Mouse (Mus musculus) testis, adult 2 months (tissue): ENCODE measurements around the gene Armc9. TPM values are rescaled to one million over a fixed set of nuclear protein-coding genes. Genes with fewer than 3 reads are reported as not detected.
A peak's percentile ranks its signal among the peaks of the same experiment; 100 is the strongest.

Experiments
- H3K27ac ChIP-seq: fragments of 200-500 bp; 2 replicates; pipeline ENCODE4 v1.5.1; 2012; ENCODE audit warnings: low read depth, low read length; ENCODE audit not compliant: control insufficient read depth, insufficient read depth
- H3K27me3 ChIP-seq: fragments of 200-500 bp; 2 replicates; pipeline ENCODE4 v1.6.1; 2012; ENCODE audit warnings: mild to moderate bottlenecking, low read length, moderate library complexity; ENCODE audit not compliant: control insufficient read depth, insufficient read depth
- H3K36me3 ChIP-seq: fragments of 200-500 bp; 2 replicates; pipeline ENCODE4 v1.6.1; 2012; ENCODE audit warnings: mild to moderate bottlenecking, low read length; ENCODE audit not compliant: control insufficient read depth, insufficient read depth
- H3K4me1 ChIP-seq: fragments of 200-500 bp; 2 replicates; pipeline ENCODE4 v1.6.1; 2012; ENCODE audit warnings: low read length; ENCODE audit not compliant: control insufficient read depth, insufficient read depth
- H3K4me3 ChIP-seq: fragments of 200-500 bp; 2 replicates; pipeline ENCODE4 v1.5.1; 2012; ENCODE audit warnings: low read depth, mild to moderate bottlenecking, low read length, moderate library complexity, mixed read lengths; ENCODE audit not compliant: control insufficient read depth
- CTCF ChIP-seq: fragments of 200-500 bp; IDR thresholded peaks from 2 replicates; pipeline ENCODE4 v1.5.1; 2012; ENCODE audit warnings: low read depth, mild to moderate bottlenecking, inconsistent platforms, low read length, moderate library complexity; ENCODE audit not compliant: control insufficient read depth, insufficient read depth, insufficient replicate concordance
- POLR2A ChIP-seq: fragments of 200-500 bp; IDR thresholded peaks from 2 replicates; pipeline ENCODE4 v1.6.1; 2012; ENCODE audit warnings: low read depth, mild to moderate bottlenecking, inconsistent platforms, low read length, moderate library complexity; ENCODE audit not compliant: control insufficient read depth
- polyA plus RNA-seq: library from polyadenylated mRNA; depleted of rRNA; stranded (reverse); fragments of >200 nt; gene quantifications from 2 replicates; pipeline ENCODE4 v1.2.3, GENCODE M21; 2012

The Armc9 gene
- polyA plus RNA-seq, 1 experiment: 36.5 TPM

DNA sequence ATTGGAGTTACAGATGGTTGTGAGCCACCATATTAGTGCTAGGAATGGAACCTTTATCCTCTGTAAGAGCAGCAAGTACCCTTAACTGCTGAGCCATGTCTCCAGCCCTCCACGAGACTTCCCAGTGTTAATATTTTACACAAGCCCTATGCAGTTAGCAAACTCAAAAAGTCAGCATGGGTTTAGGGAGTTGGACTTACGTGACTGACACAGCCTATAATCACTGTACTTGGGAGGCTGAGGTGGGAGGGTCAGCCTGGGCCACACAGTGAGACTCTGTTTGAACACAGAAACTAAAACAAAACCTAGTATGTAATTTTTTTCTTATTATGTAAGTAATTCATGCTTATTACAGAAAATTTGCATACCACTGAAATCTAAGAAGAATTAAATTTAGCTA lies 33.7 kb downstream of the Armc9 start:
- Histone ChIP-seq H3K27me3 (no peaks in the 10 kb centered on the region), H3K27ac (peak overlapping the region; percentile 43; the same call in 1 of the 2 replicates), H3K4me3 (no peak overlapping the region), H3K36me3 (peaks cover 2% of the 10 kb centered on the region), H3K4me1 (no peaks in the 10 kb centered on the region)
- TF ChIP-seq POLR2A: no peak
- TF ChIP-seq CTCF: no peak

GRCm38 (mm10) chr1:86189034-86189702 lies 34.6 kb downstream of the Armc9 start:
- H3K27ac ChIP-seq: no peak overlapping the region
- no peaks in the 10 kb centered on the region for H3K4me1 ChIP-seq
- no peaks in the 10 kb centered on the region for H3K27me3 ChIP-seq
- TF ChIP-seq POLR2A: no peak
- no peak for TF ChIP-seq CTCF
- H3K4me3 ChIP-seq: no peak overlapping the region
- peaks cover 2% of the 10 kb centered on the region for H3K36me3 ChIP-seq

DNA sequence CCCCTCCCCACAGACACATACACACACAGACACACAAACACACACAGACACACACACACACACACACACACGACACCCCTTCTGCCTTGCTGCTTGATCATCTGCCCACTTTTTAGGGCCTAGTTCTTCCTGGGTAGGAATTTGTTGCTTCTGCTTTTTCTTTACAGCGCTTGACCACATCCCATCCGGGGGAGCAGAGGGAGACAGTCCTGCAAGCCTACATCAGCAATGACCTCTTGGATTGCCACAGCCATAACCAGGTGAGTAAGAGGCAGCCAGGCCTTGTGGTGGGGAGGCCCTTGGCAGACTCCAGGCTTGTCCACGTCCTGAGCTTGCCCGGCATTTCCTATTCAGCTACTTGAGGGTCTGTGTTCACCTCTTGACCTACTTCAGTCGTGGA lies 36.3 kb downstream of the Armc9 start:
- Histone ChIP-seq H3K4me3 (no peak overlapping the region), H3K27me3 (no peaks in the 10 kb centered on the region), H3K36me3 (peaks cover 2% of the 10 kb centered on the region), H3K4me1 (no peaks in the 10 kb centered on the region), H3K27ac (no peak overlapping the region)
- TF ChIP-seq POLR2A (no peak), CTCF (no peak)

- no peak for TF ChIP-seq POLR2A
- TF ChIP-seq CTCF: no peak
- H3K27ac ChIP-seq: no peak overlapping the region
- peaks cover 2% of the 10 kb centered on the region for H3K36me3 ChIP-seq
- no peaks in the 10 kb centered on the region for H3K4me1 ChIP-seq
- H3K4me3 ChIP-seq: no peak overlapping the region
- no peaks in the 10 kb centered on the region for H3K27me3 ChIP-seq
Observed at GRCm38 (mm10) chr1:86194044-86194443, 39.5 kb downstream of the Armc9 start.

DNA sequence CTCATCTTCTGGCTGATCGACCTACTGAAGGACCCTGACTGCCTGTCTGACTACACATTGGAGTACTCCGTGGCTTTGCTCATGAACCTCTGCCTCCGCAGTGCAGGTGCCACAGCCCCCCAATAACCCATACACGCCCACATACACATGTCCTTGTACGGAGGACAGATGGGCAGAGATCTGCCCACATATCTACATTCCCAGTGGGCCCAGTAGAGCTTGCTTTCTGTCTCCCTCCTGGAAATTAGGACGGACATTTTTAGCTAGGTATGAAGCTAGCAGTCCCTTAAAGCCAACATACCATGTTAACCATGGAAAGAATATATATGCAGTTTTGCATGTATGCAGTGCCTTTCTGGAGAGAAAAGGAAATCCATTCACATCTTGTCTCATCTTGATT lies 43.7 kb downstream of the Armc9 start:
- H3K27ac ChIP-seq: no peak overlapping the region
- H3K36me3 ChIP-seq: peaks cover 2% of the 10 kb centered on the region
- H3K4me3 ChIP-seq: no peak overlapping the region
- no peaks in the 10 kb centered on the region for H3K4me1 ChIP-seq
- TF ChIP-seq POLR2A (no peak), CTCF (no peak)
- no peaks in the 10 kb centered on the region for H3K27me3 ChIP-seq

- no peaks in the 10 kb centered on the region for H3K4me1 ChIP-seq
- TF ChIP-seq CTCF (no peak), POLR2A (no peak)
- H3K36me3 ChIP-seq: peaks cover 2% of the 10 kb centered on the region
- no peak overlapping the region for H3K27ac ChIP-seq
- no peak overlapping the region for H3K4me3 ChIP-seq
- H3K27me3 ChIP-seq: no peaks in the 10 kb centered on the region
Observed at GRCm38 (mm10) chr1:86199026-86199425, 44.4 kb downstream of the Armc9 start.

- peaks cover 2% of the 10 kb centered on the region for H3K36me3 ChIP-seq
- no peak for TF ChIP-seq CTCF
- no peak for TF ChIP-seq POLR2A
- H3K4me3 ChIP-seq: no peak overlapping the region
- H3K4me1 ChIP-seq: no peaks in the 10 kb centered on the region
- H3K27ac ChIP-seq: no peak overlapping the region
- no peaks in the 10 kb centered on the region for H3K27me3 ChIP-seq
Observed at GRCm38 (mm10) chr1:86201312-86201711, 46.7 kb downstream of the Armc9 start.

DNA sequence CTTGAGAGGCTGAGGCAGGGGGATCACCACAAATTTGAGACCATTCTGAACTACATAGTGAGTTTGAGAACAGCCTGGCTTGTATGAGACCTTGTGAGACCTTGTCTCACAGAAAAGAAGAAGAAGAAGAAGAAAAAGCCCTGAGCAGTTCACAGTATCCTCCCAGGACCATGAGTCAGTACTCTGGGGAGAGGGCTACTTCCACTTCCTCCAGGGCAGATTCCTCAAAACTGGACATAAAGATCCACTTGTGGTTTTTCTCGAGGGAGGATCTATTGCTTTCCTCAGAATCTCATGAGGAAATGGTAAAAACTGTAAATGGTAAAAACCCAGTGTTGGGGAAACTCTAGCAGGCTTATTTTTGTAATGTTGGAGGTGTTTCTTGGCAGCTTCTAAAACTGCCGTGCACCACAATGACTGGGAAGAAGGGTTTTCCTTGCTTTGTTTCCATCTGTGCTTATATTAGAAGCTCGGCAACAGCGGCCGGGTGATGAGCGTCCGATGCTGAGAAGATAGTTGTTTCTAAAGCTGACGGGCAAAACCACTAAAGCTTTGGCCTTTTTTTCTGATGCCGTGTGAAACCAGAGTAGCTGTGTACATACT lies 48.1 kb downstream of the Armc9 start:
- H3K36me3 ChIP-seq: peaks cover 2% of the 10 kb centered on the region
- no peak overlapping the region for H3K4me3 ChIP-seq

More for the DNA sequence above, 48.1 kb downstream of the Armc9 start:
- H3K27ac ChIP-seq: no peak overlapping the region
- no peaks in the 10 kb centered on the region for H3K27me3 ChIP-seq
- H3K4me1 ChIP-seq: no peaks in the 10 kb centered on the region
- TF ChIP-seq POLR2A (no peak), CTCF (no peak)
